Mouse (Mus musculus) lung, postnatal 0 days (tissue): ENCODE results near the gene Zdhhc5.

Experiments used
- CTCF ChIP-seq: IDR thresholded peaks from 2 replicates; pipeline ENCODE4 v1.5.1; 2016; ENCODE audit warnings: antibody characterized with exemption, mild to moderate bottlenecking
- EP300 ChIP-seq: IDR thresholded peaks from 2 replicates; pipeline ENCODE4 v1.6.1; 2016; ENCODE audit warnings: antibody characterized with exemption, mild to moderate bottlenecking, control low read depth

DNA sequence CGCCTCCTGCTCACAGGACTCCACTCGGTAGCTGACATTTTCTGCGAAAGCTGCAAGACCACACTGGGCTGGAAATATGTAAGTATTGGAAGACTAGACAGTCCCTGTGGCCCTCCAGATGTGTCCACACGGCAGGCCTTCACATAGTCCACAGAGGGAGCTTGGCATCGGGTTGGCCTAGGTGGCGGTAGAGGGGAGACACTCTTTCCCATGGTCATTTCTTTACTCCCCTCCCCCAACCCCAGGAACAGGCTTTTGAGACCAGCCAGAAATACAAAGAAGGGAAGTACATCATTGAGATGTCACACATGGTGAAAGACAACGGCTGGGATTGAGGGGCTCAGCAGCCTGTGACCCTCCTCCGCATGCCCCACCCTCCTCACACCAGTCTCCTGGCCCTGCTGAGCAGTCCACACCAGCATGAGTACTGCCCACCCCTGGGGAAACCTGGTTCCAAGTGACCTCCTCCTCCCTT lies 22.5 kb upstream of the Zdhhc5 start:
- TF ChIP-seq CTCF (peak; percentile 56), EP300 (no peak)
